Mouse (Mus musculus) lung, adult 2 months (tissue): ENCODE measurements around the gene Gm20696. TPM values are rescaled to one million over a fixed set of nuclear protein-coding genes. Genes with fewer than 3 reads are reported as not detected.

Experiments used
- DNase-seq: peaks from one replicate; pipeline ENCODE4 v3.0.0; 2022
- H3K4me1 ChIP-seq: fragments of 200-500 bp; 2 replicates; pipeline ENCODE4 v1.6.1; 2011; ENCODE audit warnings: low read length; ENCODE audit not compliant: control insufficient read depth, insufficient read depth
- H3K4me3 ChIP-seq: fragments of 200-500 bp; replicated peaks from 2 replicates; pipeline ENCODE3; 2011; ENCODE audit warnings: low read depth, mild to moderate bottlenecking, control low read depth, low read length; ENCODE audit errors: extremely low read depth
- CTCF ChIP-seq: fragments of 200-500 bp; IDR thresholded peaks from 2 replicates; pipeline ENCODE4 v1.5.1; 2011; ENCODE audit warnings: mild to moderate bottlenecking, low read length, control low read depth; ENCODE audit not compliant: insufficient read depth
- POLR2A ChIP-seq: fragments of 200-500 bp; IDR thresholded peaks from 2 replicates; pipeline ENCODE4 v1.6.1; 2011; ENCODE audit warnings: low read depth, mild to moderate bottlenecking, control low read depth, low read length, borderline replicate concordance; ENCODE audit errors: extremely low read depth
- WGBS: fragments of 180-500 bp; shearing (Covaris S2); methylation state at CpG from one replicate; pipeline ENCODE4 v1.1.7; 2018; 5-methylcytosine and 5-hydroxymethylcytosine counted together
- polyA plus RNA-seq: library from polyadenylated mRNA; depleted of rRNA; stranded (reverse); fragments of >200 nt; gene quantifications from 2 replicates; pipeline ENCODE4 v1.2.3, GENCODE M21; 2012

Gene Gm20696
- polyA plus RNA-seq, 1 experiment, result 1.4 TPM

DNA sequence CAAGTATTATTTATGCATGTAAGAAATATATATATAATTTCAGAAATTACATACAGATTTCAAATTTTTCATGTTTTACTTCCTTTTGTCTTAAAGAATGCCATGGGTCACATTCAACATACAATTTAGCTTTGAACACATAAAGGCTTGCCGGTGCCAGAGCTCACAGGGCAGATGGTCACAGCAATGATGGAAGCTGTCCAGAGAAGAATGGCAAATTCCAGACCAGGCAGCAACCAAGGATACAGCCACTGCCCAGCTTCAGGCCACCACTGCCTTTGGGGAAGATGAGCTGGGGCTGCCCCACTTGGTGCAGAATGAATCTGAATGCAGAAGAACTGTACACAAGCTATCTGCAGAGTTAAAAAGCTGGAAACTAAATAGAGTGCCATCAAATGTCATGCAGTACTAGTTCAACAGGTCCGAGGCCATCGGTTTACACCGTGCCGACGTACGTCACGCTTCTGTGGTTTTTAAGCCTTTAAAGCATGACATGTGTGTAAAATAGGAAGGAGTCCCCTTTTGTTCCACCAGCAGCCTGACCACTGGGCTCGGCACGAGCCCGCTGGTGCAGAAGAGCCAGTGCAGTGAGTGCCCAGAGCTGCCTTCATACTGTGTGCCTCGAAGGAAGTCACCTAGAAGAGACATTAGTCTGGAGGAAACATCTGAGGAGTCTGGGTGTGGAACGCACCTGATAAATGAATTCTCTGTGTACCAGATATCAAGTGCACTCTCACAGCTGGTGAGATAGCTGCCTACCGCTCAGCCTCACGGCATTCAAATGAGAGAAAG is 383.5 kb downstream of the Gm20696 start:
- no peak overlapping the region for H3K4me3 ChIP-seq
- no peaks in the 10 kb centered on the region; the same call in 1 of the 2 replicates for H3K4me1 ChIP-seq
- TF ChIP-seq CTCF (no peak), POLR2A (no peak)
- 79% methylated on average over 15 of the region's 15 CpGs for WGBS
- DNase-seq, result no peak

DNA sequence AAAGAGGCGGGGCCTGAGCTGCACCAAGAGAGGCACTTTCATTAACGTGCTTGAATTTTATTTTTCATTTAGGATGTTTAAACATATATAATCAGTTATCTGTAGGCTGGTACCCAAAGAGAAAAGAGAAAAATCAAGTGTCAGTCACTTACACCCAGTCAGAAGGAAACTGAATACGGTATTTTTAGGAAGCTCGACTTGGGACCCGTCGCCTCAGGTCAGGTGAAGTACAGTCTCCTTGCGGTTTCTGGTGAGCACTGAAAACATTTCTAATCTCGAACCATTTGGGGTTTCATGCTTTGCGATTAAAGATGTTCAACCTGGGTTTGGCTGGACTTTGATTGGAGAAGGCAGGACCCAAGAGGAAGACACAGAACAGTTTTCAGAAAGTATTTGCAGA is 385.2 kb downstream of the Gm20696 start:
- 83% methylated on average over 9 of the region's 9 CpGs for WGBS
- Histone ChIP-seq H3K4me3 (no peak overlapping the region), H3K4me1 (peaks cover 3% of the 10 kb centered on the region)
- TF ChIP-seq CTCF, result no peak
- TF ChIP-seq POLR2A, result no peak
- no peak for DNase-seq

DNA sequence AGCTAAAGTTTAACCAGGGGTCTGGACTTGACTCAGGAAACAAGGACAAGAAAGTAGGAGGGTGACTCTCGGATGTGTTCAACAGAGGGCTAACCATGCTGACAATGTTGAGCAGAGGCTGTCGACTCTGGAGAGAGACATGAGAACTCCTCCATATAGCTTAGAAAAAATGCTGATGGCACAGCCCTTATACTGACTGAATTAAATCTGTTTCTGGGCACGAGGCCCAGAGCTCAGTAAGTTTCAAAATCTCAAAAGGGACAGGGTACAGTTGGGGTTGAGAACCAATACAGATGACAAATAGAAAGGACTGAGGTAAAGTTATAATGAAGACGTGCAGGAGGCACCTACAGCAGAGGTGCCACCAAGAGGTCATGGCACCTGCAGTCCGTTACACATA is 386.0 kb downstream of the Gm20696 start:
- TF ChIP-seq CTCF, result no peak
- no peak for TF ChIP-seq POLR2A
- Histone ChIP-seq H3K4me1 (peaks cover 3% of the 10 kb centered on the region), H3K4me3 (no peak overlapping the region)
- no peak for DNase-seq
- WGBS, result 72% methylated on average over 5 of the region's 5 CpGs

DNA sequence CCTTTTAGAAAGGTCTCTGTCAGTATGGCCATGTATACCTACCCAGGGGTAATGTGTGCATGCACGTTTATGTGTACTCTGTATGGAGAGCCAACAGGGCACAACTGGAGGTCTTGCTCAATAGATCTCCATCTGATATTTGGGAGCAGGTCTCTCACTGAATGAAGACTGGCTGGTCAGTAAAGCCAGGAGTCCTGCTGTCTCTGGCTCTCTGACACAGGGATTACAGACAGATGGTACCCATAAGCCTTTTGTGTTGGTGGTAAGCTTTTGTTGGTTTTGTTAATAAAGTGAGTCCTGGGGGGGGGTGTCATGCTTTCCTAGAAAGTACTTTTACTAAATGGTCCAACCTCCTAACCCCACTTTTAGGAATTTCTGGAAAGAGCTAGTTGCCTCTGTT is 389.3 kb downstream of the Gm20696 start:
- WGBS, result 83% methylated on average over 1 of the region's 1 CpGs
- H3K4me1 ChIP-seq, result peaks cover 7% of the 10 kb centered on the region
- DNase-seq, result no peak
- H3K4me3 ChIP-seq, result no peak overlapping the region
- TF ChIP-seq CTCF (no peak), POLR2A (no peak)

DNA sequence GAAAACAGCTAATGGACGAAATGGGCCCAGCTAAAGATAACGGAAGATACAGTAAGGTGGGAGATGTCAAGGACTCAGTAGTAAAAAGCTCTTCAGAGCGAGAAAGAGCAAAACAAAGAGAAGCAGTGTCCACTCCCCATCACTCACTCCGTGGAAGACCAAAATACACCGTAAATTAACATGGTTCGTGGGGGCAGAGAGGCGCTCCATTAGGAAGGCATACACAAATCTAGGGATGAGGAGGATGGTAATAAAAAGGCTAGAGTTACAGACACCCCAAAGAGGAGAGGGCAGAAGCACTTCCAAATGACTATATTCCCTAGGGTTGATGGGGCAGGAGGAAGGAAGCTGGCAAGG is 390.3 kb downstream of the Gm20696 start:
- 59% methylated on average over 7 of the region's 7 CpGs for WGBS
- DNase-seq, result no peak
- TF ChIP-seq CTCF (no peak), POLR2A (no peak)
- Histone ChIP-seq H3K4me1 (peaks cover 11% of the 10 kb centered on the region), H3K4me3 (no peak overlapping the region)

DNA sequence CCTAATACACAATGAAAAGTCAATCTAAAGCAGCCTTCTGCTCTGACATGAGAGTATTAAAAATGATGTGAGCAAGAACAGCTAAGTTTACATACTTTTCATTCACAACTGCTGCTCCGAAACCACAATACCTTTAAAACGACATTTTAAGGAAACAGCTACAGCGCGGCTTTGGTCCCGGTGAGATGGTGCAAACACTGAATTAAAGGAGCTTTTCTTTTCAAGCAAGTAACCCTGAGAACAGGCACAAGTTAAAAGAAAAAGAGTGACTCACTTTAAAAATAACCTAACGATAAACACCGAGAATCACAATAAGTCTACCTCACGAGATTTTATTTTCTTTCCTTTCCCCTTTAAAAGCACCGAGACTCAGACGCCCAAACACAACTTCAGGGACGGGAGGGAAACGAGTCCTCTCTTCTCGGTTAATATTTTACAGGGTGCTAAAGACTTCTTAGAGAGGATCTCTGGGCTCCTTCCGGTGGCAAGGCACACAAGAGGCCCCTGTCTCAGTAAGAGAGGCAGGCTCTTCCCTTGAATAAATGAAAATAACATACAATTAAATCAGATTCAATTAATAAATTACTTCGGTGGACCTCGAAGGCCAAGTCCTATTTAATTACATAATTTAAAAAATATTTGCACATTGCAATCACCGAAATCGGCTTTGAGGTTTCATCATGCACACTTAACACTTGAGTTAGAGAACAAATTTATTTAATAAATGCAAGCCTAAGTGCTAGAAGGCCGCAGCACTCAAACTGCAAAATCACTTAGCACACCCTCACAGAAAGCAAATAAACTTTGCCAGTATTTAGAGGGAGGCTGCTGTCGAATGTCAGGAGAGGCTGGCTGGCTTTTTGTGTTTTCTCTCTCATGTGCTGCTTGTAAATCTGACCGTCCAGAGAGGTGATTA is 391.0 kb downstream of the Gm20696 start:
- TF ChIP-seq CTCF (no peak), POLR2A (no peak)
- 38% methylated on average over 21 of the region's 21 CpGs for WGBS
- H3K4me3 ChIP-seq, result peak overlapping the region; percentile 38
- DNase-seq, result no peak
- peaks cover 11% of the 10 kb centered on the region for H3K4me1 ChIP-seq

DNA sequence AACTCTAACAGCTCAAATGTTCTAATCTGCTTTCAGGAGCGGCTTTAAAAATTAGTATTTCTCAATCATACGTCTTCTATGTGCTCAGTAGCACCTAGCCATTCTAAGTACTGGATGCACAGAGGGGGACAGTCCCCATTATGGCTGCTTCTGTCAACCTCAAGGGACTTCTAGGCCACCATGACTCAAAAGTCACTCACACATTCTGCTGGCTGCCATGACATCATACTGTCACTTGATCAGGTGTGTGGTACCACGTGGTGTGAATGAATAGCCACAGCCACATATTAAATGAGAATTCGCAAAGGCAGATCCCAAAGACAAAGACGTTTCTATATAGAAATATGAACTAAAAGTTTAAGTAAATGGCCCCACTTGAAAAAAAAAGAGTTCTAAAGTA is 391.9 kb downstream of the Gm20696 start:
- Histone ChIP-seq H3K4me1 (peaks cover 11% of the 10 kb centered on the region), H3K4me3 (no peak overlapping the region)
- TF ChIP-seq CTCF (no peak), POLR2A (no peak)
- 78% methylated on average over 5 of the region's 5 CpGs for WGBS
- DNase-seq, result no peak

DNA sequence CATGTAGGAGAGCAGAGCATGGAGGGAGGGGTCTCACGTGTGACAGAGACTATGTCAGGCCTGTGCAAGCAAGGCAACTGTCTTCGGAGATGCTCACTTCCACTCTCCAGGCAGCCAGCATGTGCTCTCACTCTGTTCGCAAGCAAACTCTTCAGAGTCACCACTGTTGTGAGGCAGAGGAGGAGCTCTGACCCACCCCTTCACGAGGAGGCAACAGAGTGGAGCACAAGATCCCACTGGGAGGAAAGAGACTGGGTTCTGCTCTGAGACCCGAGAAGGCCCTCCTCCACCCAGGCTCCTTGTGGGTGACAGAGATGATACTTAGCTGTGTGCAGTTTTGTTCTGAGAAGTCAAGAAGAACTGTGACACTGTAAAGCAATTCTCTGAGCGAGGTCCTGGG is 392.4 kb downstream of the Gm20696 start:
- peaks cover 11% of the 10 kb centered on the region for H3K4me1 ChIP-seq
- 67% methylated on average over 6 of the region's 6 CpGs for WGBS
- H3K4me3 ChIP-seq, result no peak overlapping the region
- no peak for DNase-seq
- no peak for TF ChIP-seq POLR2A
- no peak for TF ChIP-seq CTCF

DNA sequence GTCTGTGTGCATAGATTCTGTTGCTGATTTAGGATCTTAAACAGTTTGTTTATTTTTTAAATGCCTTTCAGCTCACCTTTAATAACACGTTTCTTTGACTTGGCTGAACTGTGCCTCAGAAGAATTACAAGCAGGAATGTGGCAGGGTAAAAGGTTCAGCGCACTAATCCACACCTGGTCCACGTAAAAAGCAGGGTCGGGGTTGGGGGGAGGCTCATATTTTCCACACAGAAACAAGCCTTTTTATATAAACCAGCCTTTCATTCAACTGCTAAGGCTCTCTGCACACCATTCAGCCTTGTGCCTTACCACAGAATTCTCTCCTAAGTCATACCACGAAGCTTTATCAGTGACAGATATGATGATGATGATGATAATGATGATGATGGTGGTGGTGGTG is 393.4 kb downstream of the Gm20696 start:
- no peak for TF ChIP-seq POLR2A
- TF ChIP-seq CTCF, result no peak
- H3K4me1 ChIP-seq, result peaks cover 11% of the 10 kb centered on the region
- no peak for DNase-seq
- WGBS, result 66% methylated on average over 5 of the region's 5 CpGs
- no peak overlapping the region for H3K4me3 ChIP-seq
